Mouse (Mus musculus): ENCODE measurements around the gene Aplp2.
A peak's percentile ranks its signal among the peaks of the same experiment; 100 is the strongest.

Aplp2 gene

GRCm38 (mm10) chr9:31225808-31226207 lies 14.2 kb upstream of the Aplp2 start:
- DNase-seq (ENCODE audit: low read depth, low spot score): peak; percentile 77

DNA sequence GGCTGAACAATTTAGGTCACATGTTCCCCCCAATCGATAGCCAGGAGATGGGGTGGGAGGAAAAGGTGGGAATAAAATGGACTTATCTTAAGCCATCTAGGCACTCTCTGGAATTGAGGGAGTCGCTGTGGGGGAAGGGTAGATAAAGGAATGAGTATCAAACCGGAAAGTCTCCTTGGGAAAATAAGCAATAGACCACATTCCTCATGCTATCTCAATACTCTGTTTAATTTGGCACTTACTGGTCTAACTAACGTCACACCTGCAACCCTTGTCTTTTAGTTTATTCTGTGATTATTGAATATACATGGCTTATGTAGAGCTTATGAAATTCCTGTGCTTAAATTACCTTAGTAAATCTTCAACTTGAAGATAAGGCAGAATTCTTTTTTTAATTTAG lies 11.9 kb upstream of the Aplp2 start:
- DNase-seq (ENCODE audit: low read depth, low spot score): no peak

GRCm38 (mm10) chr9:31221170-31221569 lies 9.6 kb upstream of the Aplp2 start:
- no peak for DNase-seq (ENCODE audit: low read depth, low spot score)

DNA sequence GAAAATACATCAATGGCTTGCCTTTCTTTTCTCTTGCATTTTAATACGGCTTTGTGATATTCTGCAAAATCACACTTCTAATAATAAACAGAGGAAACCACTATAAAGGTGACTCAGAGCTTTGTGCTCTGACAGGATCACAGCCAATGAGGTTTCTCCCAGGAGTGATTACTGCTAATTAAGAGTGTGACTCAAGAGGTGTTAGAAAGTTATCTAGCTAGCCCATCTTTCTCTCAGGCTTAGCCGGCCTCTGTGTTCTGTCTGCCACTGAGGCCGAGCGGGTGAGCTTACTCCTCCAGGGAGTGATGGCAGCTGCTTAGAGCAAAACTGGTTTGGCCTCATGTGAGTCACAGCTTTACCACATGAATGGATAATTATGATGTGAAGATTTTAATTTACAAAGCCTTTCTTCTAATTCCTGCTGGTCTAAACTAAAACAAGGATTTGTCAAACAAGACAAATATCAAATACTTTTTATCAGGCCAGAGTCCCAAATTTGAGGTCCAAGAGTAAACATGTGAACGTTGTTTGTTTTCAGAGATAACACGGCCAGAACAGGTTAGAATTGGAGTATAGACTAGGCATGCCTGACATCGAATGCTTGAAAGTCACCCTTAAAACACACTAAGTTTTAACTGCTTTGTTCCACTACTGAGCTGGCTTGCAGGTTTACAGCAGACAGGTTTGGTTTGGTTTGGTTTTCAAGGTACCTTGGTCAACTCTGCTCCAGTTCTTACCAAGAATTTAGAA lies 6.2 kb upstream of the Aplp2 start:
- peak; percentile 43 for DNase-seq (ENCODE audit: low read depth, low spot score)

GRCm38 (mm10) chr9:31212500-31213008 lies 939 bp upstream of the Aplp2 start:
- peak; percentile 45 for DNase-seq (ENCODE audit: low read depth, low spot score)

DNA sequence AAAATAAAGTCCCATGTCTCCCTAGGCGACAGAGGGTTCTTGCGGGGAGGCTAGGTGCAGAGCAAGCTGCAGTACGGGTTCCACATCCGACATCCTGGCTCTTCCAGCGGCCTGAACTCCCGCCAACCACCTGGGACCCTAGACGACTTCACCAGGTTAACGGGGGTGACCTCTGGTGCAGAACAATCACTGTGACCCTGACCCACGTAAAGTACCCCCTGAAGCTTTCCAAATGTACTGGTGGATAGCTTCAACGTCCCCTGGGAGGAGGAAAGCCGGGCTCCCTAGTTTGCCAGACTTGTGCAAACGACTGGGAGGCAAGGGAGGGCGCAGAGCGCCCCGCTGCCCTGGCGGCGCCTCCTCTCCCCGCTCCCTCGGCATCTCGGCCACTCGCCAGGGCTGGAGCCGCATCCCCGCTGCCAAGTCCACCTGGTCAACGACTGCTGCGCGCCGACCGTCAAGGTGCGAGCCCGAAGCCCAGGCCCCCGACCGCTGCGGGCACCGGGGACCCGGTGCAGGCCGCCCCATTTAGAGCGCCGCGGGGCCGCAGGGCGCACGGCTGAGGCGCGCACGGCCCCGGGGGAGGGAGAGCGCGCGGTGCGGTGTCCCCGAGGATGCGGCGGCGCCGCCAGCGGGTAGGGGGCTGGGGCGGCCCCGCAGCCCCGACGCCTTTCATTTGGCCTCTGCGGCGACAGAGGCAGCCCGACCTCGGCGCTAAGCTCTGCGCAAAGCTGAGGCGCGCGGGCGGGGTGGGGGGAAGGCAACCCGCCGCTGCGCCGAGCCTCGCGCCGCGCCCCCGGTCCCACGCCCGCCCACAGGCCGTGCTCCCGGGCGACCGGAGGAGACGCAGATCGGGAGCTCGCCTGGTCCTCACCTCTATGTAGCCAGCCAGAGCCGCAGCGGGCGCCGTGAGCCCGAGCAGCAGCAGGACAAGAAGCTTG lies 596 bp downstream of the Aplp2 start:
- peak; percentile 72 for DNase-seq (ENCODE audit: low read depth, low spot score)

DNA sequence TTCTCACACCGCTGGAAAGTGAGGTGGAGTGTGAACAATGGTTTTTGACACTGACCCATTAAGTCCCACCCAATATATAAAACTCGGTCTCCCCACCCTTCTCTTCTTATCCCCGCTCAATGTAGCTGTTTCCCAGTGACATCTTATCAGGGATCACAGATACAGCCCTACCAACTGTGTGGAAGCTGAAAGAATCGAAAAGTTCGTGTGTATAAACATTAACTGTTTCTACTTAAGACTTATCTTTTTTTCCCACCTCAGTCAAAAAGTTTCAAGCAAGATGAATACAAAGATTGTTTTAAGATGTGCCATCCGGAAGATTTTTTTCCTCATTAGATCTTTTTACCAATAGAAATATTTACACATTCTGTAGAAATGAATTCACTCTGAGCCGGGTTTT lies 1.5 kb downstream of the Aplp2 start:
- DNase-seq (ENCODE audit: low read depth, low spot score): no peak

DNA sequence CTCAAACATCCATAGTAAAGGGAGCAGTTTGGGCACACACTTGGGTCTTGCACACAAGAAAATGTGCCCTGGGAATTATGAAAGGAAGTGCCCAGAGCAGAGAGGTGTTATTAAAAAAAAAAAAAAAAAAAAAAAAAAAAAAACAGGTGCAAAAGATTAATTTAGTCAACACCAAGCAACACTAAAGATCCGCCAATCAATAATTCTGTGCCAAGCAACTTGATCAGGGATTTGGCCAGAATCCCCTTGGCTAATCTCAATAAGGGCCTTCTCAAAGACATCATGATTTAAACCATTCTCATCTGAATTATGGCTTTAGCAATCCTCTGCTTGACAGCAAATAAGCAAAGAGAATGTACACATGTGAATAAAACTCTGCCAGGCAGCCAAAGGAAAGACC lies 2.1 kb downstream of the Aplp2 start:
- DNase-seq (ENCODE audit: low read depth, low spot score): no peak

DNA sequence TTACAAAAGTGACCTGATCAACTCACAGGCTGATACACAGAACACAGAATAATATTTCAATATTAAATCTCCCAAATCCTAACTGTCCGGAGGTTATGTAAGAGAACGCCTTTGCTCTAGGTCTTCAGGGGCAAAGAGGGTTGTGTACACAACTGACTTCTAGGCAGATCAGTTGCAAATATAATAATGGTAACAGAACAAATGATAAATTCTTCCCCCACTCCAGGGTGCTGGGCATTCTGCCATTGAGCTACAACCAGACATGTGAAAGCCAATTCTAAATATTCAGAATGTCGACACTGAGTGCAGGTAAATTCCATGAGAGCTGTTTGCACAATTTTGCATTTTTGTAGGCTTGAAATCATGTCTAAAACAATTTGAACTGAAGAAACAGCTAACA lies 3.9 kb downstream of the Aplp2 start:
- peak; percentile 67 for DNase-seq (ENCODE audit: low read depth, low spot score)

DNA sequence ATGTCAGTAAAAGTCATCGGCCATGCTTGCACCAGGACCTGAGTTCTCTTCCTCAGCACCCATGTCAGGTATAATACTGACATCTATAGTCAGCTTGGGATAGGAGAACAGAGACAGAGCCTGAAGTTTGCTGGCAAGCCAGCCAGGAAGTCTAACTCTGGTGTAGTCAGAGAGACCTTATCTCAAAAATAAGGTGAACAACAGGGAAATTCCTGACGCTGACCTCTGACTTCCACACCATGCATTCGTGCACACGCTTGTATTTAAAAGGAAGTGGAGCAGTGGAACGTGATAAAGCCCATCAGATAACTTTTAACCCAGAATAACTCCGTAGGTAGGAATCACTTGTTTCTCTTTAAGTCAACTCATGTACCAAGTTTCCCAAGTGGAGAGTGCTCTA lies 6.9 kb downstream of the Aplp2 start:
- DNase-seq (ENCODE audit: low read depth, low spot score): no peak

DNA sequence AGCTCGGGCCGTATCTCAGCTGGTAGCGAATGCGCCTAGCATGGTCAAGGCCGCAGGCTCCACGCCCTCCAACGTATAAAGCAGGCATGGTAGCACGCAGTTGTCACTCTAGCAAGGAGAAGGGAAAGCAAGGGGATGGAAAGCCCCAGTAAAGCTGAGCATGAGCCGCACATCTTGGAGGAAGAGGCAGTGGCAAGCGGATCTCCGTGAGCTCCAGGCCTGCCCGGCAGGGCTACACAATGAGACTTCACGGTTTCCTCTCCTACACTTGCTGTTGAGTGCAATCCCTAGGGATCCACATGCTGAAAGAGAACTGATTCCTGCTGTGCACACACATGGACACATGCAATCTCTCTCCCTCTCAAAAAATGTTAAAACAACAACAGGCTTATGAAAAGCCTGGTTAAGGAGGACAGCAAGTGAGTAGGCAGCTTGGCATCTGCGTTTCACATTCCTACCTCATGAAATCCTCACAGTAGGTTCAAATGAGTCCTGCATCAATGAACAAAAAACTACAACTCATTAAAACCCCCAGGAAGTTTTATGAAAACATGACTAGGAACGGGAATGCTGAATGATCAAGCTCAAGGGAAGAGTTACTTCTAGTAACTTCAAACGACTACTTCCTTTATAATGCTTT lies 7.9 kb downstream of the Aplp2 start:
- peak; percentile 68 for DNase-seq (ENCODE audit: low read depth, low spot score)

- DNase-seq (ENCODE audit: low read depth, low spot score): peak; percentile 56
Measured at GRCm38 (mm10) chr9:31203068-31203467, 8.5 kb downstream of the Aplp2 start.

- DNase-seq (ENCODE audit: low read depth, low spot score): no peak
Measured at GRCm38 (mm10) chr9:31198614-31199013, 13.0 kb downstream of the Aplp2 start.

GRCm38 (mm10) chr9:31197782-31198181 lies 13.8 kb downstream of the Aplp2 start:
- DNase-seq (ENCODE audit: low read depth, low spot score): peak; percentile 58

GRCm38 (mm10) chr9:31196742-31197141 lies 14.9 kb downstream of the Aplp2 start:
- DNase-seq (ENCODE audit: low read depth, low spot score): peak; percentile 74

DNA sequence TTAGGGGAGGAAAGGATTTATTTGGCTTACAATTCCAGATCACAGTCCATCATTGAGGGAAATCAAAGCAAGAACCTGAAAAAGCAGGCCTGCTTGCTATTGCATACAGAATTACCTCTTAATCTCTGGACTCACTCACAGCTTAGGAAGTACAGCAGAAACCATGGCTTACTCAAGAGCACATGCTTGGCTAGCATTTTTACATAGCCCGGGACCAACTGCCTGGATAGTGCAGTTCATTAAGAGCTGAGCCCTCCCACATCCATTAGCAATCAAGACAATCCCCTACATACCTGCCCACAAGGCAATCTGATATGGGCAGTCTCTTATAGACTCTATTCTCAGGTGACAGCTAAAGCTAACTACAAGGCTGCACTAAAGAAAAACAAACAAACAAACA lies 16.0 kb downstream of the Aplp2 start:
- DNase-seq (ENCODE audit: low read depth, low spot score): no peak

DNA sequence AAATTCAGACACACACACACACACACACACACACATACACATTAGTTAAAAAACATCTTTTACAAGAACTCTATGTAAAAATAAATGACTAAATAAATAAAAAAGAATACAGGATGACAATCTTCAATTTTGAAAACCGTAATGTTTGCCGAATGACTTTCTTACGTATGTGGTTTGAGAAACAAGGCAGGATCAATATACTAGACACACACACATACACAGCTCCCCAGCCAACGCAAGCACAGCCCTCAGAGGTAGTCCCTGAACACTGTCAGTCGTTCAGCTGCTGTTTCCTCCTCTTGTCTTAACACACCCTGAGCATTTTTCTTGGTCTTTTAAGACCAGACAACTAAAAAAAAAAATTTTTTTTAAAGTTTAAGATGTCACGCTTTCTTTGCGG lies 19.2 kb downstream of the Aplp2 start:
- DNase-seq (ENCODE audit: low read depth, low spot score): no peak

- DNase-seq (ENCODE audit: low read depth, low spot score): no peak
Measured at GRCm38 (mm10) chr9:31191543-31191942, 20.1 kb downstream of the Aplp2 start.

- DNase-seq (ENCODE audit: low read depth, low spot score): no peak
Measured at GRCm38 (mm10) chr9:31189194-31189593, 22.4 kb downstream of the Aplp2 start.

GRCm38 (mm10) chr9:31184439-31184838 lies 27.2 kb downstream of the Aplp2 start:
- no peak for DNase-seq (ENCODE audit: low read depth, low spot score)

- DNase-seq (ENCODE audit: low read depth, low spot score): no peak
Measured at GRCm38 (mm10) chr9:31183061-31183460, 28.6 kb downstream of the Aplp2 start.

All from brain, adult 2 months (tissue).